Mouse (Mus musculus): Measurements from ENCODE around the gene Lrrc7.

Lrrc7 gene

DNA sequence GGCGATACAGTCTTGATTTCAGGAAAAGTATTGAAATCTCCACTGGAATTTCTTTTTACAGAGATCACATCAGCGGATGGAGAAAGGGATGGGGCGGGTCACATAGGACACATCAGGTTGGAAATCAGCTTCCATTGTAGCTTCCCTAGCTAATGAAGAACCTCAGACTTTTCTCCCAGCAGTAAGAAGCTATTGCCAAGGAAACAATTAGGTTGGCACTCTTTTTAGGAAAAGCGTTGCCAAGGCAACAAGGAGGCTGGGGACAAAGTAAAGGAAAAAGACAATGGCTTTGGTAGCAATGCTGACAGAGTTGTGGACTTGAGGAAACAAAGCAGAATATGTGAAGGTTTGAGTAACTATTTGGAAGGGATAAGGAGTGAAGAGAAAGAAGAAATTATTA lies 393.6 kb downstream of the Lrrc7 start:
- in situ Hi-C loops (cut with MboI, MseI): no loop called here

DNA sequence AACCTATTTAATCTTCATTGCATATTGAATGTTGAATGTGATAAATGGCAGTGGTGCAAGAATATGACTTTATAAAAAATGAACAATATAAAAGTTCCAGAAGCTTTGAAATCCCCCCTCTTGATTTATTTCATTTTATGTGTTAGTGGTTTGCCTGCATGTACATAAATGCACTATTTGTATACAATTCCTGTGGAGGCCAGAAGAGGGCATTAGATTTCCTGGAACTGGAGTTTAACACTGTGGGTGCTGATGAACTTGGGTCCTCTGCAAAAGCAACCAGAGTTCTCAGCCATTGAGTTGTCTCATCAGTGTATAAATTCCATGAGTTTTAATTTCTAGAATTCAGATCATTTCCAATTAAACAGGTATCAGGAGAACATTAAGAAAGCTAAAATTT lies 397.0 kb downstream of the Lrrc7 start:
- in situ Hi-C loops (cut with MboI, MseI): no loop called here

DNA sequence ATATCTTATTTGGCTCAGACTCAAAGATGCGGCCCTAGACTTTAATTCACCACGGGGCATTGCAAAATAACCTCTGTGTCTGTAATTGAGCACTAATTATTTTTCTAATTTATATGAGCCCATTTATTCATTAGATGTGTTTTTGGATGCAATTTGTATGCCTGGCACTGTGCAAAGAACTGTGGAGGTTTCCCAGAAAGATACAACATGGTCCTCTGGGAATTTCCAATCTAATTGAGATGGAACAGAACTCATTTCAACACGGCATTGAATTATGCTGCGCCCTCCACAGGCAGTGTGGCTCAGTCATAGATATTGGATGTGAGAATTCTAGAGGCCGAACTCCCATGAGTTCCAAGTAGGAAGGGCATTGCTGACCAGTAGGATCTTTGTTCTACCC lies 397.6 kb downstream of the Lrrc7 start:
- in situ Hi-C loops (cut with MboI, MseI): no loop called here

DNA sequence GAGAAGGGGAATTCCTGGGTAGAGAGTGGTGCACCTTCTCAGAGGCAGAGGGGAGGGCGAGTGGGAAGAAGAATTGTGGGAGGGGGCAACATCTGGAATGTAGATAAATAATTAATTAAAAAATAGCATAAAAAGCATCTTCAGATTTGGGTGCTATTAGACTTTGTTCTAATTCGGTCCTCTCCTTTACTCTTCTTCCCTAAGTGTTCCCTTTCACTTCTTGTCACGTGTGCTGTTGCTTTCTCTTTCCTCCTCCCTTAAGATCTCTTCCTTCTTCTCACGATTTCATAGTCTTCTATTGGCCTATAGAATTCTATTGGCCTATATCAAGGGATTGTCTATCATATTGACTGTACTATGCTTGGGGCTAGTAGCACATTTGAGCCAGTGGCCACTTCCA lies 398.9 kb downstream of the Lrrc7 start:
- in situ Hi-C loops (cut with MboI, MseI): no loop called here

DNA sequence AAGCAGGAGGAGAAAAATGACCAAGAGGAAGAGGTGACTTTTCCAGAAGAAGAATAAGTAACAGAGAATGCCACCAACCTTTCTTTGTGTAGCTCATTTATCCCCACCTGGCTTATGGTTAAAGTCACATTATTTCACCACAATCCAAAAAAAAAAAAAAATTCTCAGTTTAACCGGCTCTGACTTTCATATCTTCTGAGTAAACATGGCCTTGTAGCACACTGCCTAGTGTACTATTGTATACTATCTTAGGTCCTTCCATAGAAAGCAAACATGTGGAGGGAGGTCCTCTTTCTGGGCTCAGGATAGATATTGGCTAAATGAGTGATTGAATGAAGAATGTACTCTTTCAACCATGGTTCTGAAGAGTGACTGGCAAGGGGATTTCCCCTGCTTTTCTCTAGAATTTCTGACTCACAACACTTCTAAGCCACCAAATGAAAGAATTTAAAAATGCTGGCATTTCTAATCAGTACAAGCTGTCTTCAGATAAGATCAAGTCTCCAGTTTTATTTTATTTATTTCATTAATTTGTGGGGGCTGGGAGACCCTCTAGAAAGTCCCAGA lies 400.0 kb downstream of the Lrrc7 start:
- in situ Hi-C loops (cut with MboI, MseI): no loop called here

DNA sequence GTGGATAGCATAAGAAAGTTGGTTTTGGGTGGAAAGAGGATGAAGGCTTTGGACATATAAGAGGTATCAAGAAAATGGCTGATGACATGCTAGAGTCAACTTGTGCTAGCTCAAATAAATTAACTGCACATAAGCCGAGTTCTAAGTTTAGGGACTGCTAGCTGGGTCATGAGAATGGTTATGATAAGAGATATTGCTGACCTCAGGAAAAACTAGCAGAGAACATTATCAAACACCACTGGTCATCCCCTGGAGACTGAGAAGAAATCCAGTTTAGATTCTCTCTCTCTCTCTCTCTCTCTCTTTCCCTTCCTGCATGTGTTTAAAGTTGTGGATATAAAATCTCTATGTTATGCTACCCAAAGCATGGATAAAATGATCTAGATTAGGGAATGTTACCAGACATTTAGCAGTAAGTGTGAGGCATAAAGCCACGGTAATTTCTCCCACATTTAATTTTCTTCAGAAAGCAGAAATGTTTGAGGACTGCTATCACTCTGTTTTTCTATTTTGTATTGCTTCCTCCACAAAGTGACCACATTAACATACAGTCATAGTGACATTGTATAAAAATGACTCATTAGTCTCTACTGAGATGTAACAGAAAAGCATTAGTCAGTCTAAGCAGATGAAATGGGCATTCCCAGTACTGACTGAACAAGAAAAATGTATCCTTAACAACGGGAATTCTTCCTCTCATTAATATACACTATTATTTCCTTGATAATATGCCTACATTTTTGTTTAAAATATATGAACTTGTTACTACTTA lies 406.3 kb downstream of the Lrrc7 start:
- in situ Hi-C loops (cut with MboI, MseI): no loop called here

DNA sequence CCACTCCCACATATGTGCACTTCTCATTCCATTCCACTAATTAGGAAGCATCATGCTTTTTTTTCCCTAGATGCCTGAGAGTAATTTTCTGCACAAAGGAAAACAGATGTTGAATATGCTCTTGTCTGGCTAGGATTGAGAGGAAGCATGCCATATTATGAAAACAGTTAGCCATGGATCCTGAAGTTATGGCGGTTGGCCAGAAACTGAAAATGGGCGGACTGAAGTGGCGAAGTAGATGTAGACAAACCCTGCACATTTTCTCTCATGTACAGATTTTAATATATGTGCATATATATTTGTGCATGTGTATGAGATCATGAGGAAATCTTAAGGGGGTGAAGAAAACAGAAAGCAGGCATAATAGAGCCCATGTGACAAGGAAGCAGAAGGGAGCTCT lies 407.9 kb downstream of the Lrrc7 start:
- in situ Hi-C loops (cut with MboI, MseI): no loop called here

DNA sequence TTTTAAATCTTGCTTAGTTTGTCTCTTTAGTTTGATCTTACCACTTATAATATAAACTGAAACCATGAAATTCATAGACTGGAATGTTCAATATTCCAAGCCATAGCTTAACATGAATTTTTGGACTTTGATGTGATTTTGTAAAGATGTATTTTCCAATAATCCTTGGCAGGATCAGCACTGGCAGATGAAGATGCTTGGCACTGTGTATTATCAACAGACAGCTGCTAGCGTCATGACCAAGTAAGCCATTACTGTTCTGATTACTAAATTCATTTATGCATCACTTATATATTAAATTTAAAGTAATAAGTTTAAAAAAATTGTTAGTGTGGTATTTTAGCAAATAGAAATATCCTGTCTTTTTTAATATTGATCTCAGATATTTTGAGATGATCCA lies 413.0 kb downstream of the Lrrc7 start:
- in situ Hi-C loops (cut with MboI, MseI): no loop called here

DNA sequence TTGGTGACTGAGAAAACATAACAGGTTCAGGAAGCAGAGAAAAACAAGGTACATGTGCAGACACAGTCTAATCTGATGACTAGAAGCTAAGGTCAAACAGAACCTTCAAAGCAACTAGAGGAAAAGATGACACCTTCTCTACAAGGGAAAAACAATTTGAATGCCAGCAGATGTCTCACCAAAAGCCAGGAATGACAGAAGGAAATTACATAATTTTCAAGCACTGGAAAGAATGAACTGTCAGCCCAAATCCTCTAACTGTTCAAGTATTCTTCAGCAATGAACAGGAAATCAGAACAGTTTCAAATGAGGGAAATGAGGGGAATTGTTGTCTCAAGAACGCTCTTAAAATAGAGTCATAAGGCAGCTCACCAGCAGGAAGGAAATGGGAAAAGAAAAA lies 421.4 kb downstream of the Lrrc7 start:
- in situ Hi-C loops (cut with MboI, MseI): no loop called here

DNA sequence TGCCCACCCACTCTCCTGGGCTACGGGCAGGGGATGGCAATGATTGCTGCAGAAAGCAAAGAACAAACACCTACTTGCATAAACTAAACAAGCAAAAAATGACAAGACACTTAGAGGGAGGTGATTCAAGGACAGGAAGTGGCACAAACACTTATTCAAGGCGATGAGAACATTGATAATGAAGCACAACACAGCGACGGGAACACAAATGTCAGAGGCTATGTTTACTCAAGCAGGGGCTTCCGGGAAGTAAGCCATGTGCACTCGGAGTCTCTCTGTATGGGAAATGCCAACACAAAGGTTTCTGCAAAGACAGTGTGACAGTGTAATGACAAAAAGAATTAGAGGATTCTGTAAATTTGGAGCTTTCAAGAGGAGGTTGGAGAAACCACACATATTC lies 424.2 kb downstream of the Lrrc7 start:
- in situ Hi-C loops (cut with MboI, MseI): no loop called here

DNA sequence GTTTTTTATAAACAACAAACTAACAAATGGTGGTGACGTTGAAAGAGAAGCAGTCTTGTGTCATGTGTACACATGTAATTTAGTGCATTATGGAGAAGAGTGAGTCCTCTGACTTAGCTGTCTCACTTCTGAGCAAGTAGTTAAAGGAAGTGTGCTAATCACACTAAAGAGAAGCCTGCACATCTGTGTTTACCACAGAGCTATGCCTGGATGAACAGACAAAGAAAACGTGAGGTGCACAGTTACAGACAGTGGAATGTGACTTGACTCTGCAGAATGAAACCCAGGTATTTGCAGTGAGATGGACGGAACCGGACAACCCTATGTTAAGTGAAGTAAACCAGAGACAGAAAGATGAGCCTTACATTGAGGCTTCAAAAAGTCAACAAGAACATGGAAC lies 430.3 kb downstream of the Lrrc7 start:
- in situ Hi-C loops (cut with MboI, MseI): no loop called here

DNA sequence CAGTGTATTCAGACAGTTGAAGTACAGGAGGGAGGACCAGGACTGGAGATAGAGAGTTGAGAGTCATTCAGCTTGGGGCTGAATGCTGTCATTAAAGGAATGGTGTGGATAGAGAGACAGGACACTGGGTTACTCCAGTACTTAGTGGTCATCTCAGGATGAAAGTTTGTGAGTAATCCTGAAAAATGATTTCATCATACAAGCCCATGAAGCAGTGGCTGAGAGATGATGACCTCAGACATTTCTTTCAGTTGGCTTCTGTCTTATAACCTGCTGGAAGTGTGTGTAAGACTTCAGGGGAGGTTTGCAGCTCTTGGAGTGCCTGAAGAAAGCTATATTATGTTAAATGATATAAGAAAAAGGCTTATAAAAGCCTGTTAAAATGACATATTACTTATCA lies 430.8 kb downstream of the Lrrc7 start:
- in situ Hi-C loops (cut with MboI, MseI): no loop called here

DNA sequence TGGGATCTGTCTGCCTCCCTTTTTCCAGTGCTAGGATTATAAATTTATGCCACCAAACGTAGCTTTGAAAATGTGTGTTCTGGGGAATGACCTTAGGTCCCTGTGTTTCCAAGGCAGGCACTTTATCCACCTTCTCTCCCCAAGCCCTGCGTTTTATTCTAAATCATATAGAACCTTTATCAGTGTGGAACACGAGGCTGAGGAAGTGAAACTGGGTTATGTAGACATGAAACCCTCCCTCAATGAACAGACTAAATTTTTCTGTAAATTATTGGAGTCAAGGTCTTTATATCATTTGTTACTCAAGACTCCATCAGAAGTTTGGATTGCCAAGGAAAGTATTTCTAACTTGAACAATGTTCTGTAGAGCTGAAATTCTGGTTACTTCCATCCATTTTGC lies 439.1 kb downstream of the Lrrc7 start:
- in situ Hi-C loops (cut with MboI, MseI): no loop called here

DNA sequence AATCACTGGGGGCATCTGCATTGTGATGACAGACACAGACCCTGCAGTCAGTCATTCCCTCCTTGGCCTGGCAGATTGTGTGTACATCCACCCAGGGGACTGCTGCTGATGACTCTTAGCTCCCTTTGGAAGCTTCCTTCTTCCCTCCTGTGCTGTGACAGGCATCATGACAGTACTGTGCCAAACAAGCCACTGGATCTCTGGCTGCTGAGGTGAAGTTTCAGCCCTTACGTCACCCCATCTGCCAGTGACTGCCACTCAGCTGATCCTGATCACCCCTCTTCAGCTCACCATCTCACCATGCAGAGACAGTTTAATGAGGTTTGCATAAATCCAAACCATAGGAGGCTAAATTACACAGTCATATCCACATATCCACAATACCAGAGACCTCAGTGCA lies 456.8 kb downstream of the Lrrc7 start:
- in situ Hi-C loops (cut with MboI, MseI): loop anchor here (10.0 kb wide), 1 partner anchor 1410 kb away; no protein-coding TSS in a partner anchor

DNA sequence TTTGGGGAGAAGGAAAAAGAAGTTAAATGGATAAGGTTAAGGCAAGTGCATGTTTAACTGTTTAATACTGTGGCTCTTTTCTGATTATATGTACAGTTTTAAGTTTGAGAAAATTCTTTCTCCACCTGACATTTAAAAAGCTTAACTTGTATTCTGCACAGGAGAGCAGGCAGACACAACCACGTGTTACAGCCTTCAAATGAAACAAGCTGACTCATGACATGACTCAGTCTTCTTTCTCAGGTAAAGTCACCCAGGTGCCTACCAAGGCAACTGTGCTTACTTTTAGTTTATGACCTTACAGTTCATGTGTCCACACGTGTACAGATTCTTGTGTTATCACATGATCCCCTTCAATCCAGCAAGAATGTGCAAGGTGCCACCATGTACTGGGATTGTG lies 458.6 kb downstream of the Lrrc7 start:
- in situ Hi-C loops (cut with MboI, MseI): loop anchor here (10.0 kb wide), 1 partner anchor 1409 kb away; no protein-coding TSS in a partner anchor

DNA sequence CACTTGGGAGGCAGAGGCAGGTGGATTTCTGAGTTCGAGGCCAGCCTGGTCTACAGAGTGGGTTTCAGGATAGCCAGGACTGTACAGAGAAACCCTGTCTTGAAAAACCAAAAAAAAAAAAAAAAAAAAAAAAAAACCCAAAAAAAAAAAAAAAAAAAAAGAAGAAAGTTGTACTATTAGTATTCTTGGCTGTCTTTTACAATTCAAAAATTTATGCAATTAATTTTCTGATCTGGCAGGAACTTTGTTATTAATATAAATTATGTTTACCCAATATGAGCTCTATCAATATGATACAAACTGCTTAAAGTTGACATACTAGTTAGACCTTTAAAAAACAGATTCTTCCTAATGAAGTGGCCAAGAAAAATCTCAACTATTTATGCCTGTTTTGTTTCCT lies 459.5 kb downstream of the Lrrc7 start:
- in situ Hi-C loops (cut with MboI, MseI): loop anchor here (10.0 kb wide), 1 partner anchor 1408 kb away; no protein-coding TSS in a partner anchor

DNA sequence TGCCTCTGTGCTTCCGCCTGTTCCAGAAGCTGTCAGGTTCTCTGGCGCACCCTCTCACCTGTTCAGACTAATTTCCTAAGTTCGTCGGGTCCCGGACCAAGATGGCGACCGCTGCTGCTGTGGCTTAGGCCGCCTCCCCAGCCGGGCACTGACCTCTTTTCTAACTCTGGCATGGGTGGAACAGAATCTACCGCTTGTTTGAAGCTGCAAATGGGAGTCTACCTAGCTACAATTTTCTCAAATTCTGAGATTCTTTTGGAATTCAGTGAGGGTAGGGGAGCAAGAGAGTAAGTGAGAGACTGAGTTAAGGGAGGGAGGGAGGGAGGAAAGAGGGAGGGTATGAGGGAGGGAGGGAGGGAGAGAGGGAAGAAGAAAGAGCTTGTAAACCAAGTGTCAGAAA lies 460.0 kb downstream of the Lrrc7 start:
- in situ Hi-C loops (cut with MboI, MseI): loop anchor here (10.0 kb wide), 1 partner anchor 1407 kb away; no protein-coding TSS in a partner anchor

DNA sequence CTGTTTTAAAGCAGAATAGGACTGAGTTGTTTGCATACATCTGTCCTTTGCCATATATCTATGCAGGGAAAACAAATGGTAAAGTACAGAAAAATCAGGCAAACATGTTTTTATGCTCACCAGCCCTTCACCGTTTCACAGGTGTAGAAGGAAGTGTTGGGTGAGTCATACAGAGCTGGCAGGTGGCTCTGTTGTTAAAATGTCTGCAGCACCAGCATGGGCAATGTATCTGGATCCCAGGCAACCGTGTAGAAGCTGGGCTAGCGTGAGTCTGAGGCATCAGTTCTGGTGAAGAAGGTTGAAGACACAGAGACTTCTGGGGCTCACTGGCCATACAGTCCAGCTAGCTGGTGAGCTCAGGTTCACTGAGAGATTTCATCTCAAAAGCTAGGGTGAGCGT lies 468.1 kb downstream of the Lrrc7 start:
- in situ Hi-C loops (cut with MboI, MseI): no loop called here

DNA sequence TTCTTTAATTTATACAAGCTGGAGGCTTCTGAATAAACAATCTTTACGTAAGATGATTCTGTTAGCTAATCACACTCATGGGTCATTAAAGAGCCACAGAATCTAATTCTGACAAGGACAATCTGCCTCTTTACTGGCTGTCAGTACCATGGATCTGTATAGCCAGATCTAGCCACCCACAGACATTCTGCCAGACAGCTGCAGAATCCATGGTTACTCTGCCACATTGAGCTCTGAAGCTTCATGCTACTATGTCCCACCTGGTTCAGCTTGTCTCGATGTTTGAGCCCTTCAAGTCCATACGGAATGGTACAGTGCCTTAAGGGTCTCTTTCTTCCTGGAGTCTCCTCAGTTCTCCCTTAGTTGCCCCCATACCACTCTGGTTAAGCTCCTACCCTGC lies 470.4 kb downstream of the Lrrc7 start:
- in situ Hi-C loops (cut with MboI, MseI): no loop called here

DNA sequence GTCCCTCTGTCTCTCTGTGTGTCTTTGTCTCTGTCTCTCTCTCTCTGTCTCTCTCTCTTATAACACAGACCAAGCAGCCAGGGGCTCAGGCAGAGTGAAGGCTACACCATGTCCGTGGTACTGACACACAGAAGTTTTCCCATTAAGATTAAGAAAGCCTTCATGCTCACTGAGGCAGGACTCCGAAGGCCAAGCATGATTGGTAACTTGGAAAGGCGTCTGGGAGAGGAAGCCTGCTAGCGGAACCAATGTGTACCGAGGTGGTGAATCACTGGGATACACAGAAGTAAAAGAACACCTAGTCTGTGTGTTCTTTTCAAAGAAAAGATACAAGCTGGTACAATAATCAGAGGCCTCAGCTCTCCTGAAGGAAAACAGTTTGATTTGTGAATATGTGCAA lies 484.2 kb downstream of the Lrrc7 start:
- in situ Hi-C loops (cut with MboI, MseI): no loop called here

DNA sequence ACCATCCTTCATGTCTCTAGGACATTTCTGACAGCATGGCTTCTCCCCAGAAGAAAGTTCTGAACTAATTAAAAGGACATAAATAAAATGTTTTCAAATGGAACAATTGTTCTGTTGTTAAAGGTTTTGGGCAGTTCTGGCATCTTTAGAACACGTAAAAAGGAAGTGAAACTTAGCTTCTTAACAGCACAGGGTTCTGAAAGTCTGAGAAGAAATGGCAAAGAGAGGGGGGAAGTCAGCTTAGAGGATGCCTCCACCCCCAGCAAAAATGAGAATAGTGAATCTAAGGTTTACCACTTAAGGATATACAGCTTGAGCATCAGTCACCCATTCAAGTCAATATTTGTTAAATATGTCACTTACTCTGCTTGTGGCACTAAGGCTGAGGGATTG lies 484.6 kb downstream of the Lrrc7 start:
- in situ Hi-C loops (cut with MboI, MseI): no loop called here

DNA sequence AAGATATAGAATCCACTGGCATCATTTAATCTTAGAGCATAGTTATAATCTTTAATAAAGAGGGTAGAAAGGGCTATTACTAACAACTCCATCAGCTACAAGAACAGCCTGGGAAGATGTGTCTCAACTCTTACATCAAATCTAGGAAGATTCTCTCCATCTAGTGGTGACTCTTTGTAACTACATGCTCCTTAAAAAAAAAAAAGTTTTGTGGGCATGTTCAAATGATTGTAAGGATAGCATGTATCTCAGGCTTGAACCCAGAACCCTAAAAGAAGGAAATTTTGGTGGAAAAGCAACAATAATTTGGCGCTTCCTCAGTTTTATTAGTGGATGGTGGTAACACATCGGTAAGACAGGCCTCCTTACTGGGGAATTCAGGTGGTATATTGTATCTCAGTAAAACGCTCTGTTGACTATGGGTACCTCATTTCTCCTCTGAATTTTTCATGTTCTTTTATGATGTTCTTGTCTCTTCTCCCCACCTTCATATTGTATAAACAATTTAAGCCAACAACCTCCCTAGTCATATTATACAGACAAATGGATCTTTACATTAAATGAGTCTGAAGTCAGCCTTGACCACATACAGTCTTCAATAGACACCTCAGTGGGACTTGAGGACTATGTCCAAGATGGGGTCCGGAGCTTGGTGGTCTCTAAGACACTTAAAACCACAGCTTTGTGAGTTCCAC lies 485.2 kb downstream of the Lrrc7 start:
- in situ Hi-C loops (cut with MboI, MseI): no loop called here

DNA sequence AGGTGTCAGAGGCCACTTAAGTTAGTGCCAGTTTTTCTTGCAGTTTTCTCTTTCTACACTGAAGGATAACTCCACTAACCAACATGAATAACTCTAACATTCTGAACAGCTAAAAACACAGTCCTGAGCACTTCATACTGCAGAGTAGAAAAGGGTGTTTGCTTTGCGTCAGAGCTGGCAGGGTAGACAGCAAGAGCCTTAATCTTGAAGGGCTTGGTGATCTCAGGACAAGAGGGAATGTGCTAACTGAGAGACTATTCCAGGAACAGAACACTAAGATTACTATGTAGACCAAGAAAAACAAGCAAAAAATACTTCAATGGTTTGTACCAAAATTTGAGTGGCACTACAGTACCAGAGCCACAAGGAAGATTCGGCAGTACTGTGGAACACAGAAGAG lies 487.0 kb downstream of the Lrrc7 start:
- in situ Hi-C loops (cut with MboI, MseI): no loop called here

Measured in T-helper 2 cell (primary cell).